8 mouse cellular contexts compared by ENCODE assay signal in genomic region chrX:140541711-140542473, GRCm38 (mm10). TPM values are rescaled to one million over a fixed set of nuclear protein-coding genes. Genes with fewer than 3 reads are reported as not detected.
DNase-seq lines count a peak whose midpoint lies in the region; ATAC-seq and TF ChIP-seq lines count a peak whose summit lies in the region.

No protein-coding gene starts in this region.

- peak overlapping the region; percentile 84 for H3K4me3 ChIP-seq in bone marrow, adult 2 months (replicated peaks; ENCODE audit: control insufficient read depth, low read depth, low read length)
- peak overlapping the region; percentile 47 for H3K4me3 ChIP-seq in hindbrain, embryonic 13.5 days
- H3K4me3 ChIP-seq in limb, embryonic 14.5 days (replicated peaks; ENCODE audit: low read length) = peak overlapping the region; percentile 47
- H3K4me3 ChIP-seq in midbrain, postnatal 0 days (ENCODE audit: low read depth, low read length) = peak overlapping the region; percentile 45

- no peak for TF ChIP-seq POLR2A in bone marrow, adult 2 months (IDR thresholded peaks at IDR 0.05; ENCODE audit: borderline replicate concordance, control insufficient read depth, low read depth, low read length)
- no peak for TF ChIP-seq POLR2A in limb, embryonic 14.5 days (IDR thresholded peaks at IDR 0.05; ENCODE audit: borderline replicate concordance, extremely low read depth, insufficient read depth, insufficient read length)

- TF ChIP-seq CTCF in bone marrow, adult 2 months (IDR thresholded peaks at IDR 0.05; ENCODE audit: control insufficient read depth, insufficient read depth, low read length) = no peak
- TF ChIP-seq CTCF in midbrain, postnatal 0 days (IDR thresholded peaks at IDR 0.05) = no peak

- peak overlapping the region; percentile 76 for H3K9ac ChIP-seq in hindbrain, embryonic 13.5 days
- peak overlapping the region; percentile 64 for H3K9ac ChIP-seq in limb, embryonic 14.5 days (ENCODE audit: low read depth, low read length, severe bottlenecking)
- peak overlapping the region; percentile 67 for H3K9ac ChIP-seq in midbrain, postnatal 0 days (replicated peaks; ENCODE audit: low read length, poor library complexity, severe bottlenecking)

- no peaks in the 10 kb centered on the region for H3K36me3 ChIP-seq in hindbrain, embryonic 13.5 days
- H3K36me3 ChIP-seq in limb, embryonic 14.5 days (ENCODE audit: control insufficient read depth, insufficient read depth, low read length) = no peaks in the 10 kb centered on the region; the same call in 1 of the 2 replicates
- no peaks in the 10 kb centered on the region for H3K36me3 ChIP-seq in midbrain, postnatal 0 days (ENCODE audit: insufficient read depth, low read length)

- H3K27me3 ChIP-seq in hindbrain, embryonic 13.5 days = peaks cover 66% of the 10 kb centered on the region
- no peaks in the 10 kb centered on the region for H3K27me3 ChIP-seq in limb, embryonic 14.5 days (ENCODE audit: control insufficient read depth, insufficient read depth, low read length)
- H3K27me3 ChIP-seq in midbrain, postnatal 0 days (ENCODE audit: insufficient read depth, low read length) = peaks cover 5% of the 10 kb centered on the region; the same call in 1 of the 2 replicates

- ATAC-seq in erythroblast, adult 5-6 weeks (replicated peaks; ENCODE audit: low FRiP score, poor library complexity, severe bottlenecking) = 0 out of 2 replicates have a peak, but pooled peaks have one; percentile 25
- peak; percentile 43 for ATAC-seq in hindbrain, embryonic 13.5 days (ENCODE audit: low FRiP score)
- peak; percentile 64 for ATAC-seq in limb, embryonic 14.5 days (ENCODE audit: low FRiP score, low read depth)
- peak; percentile 39 for ATAC-seq in midbrain, postnatal 0 days (ENCODE audit: low FRiP score)

- peak overlapping the region; percentile 62 for H3K4me2 ChIP-seq in hindbrain, embryonic 13.5 days
- H3K4me2 ChIP-seq in limb, embryonic 14.5 days (replicated peaks; ENCODE audit: low read depth, low read length, severe bottlenecking) = peak overlapping the region; percentile 49
- H3K4me2 ChIP-seq in midbrain, postnatal 0 days (ENCODE audit: low read depth, low read length, poor library complexity, severe bottlenecking) = peak overlapping the region; percentile 53

- no peaks in the 10 kb centered on the region; the same call in 1 of the 2 replicates for H3K4me1 ChIP-seq in bone marrow, adult 2 months (ENCODE audit: control insufficient read depth, insufficient read depth, low read length)
- H3K4me1 ChIP-seq in hindbrain, embryonic 13.5 days (replicated peaks) = peaks cover 17% of the 10 kb centered on the region
- no peaks in the 10 kb centered on the region for H3K4me1 ChIP-seq in limb, embryonic 14.5 days (ENCODE audit: control insufficient read depth, insufficient read depth, low read length)
- no peaks in the 10 kb centered on the region for H3K4me1 ChIP-seq in midbrain, postnatal 0 days (ENCODE audit: insufficient read depth, low read length)

- WGBS in bone marrow, adult 2 months = 18% methylated on average over 10 of the region's 10 CpGs
- 17% methylated on average over 10 of the region's 10 CpGs for WGBS in hindbrain, embryonic 13.5 days
- 16% methylated on average over 10 of the region's 10 CpGs for WGBS in limb, embryonic 14.5 days
- WGBS in midbrain, postnatal 0 days = 26% methylated on average over 10 of the region's 10 CpGs

- peak; percentile 29 for DNase-seq in gastrocnemius, postnatal 10 days
- DNase-seq in gastrocnemius, adult 8-10 months (ENCODE audit: low spot score in 2 of 2) = no peak
- DNase-seq in limb, embryonic 14.5 days (ENCODE audit: low spot score) = no peak
- peak; percentile 11 for DNase-seq in midbrain, postnatal 0 days (ENCODE audit: low spot score)
- DNase-seq in thymus, postnatal 25 days = peak; percentile 47

- no peaks in the 10 kb centered on the region for H3K9me3 ChIP-seq in hindbrain, embryonic 13.5 days
- no peaks in the 10 kb centered on the region for H3K9me3 ChIP-seq in limb, embryonic 14.5 days (ENCODE audit: control insufficient read depth, low read length)
- H3K9me3 ChIP-seq in midbrain, postnatal 0 days (ENCODE audit: low read length) = no peaks in the 10 kb centered on the region

- peak overlapping the region; percentile 99 for H3K27ac ChIP-seq in bone marrow, adult 2 months (ENCODE audit: control insufficient read depth, insufficient read depth, low read depth, low read length, poor library complexity)
- H3K27ac ChIP-seq in hindbrain, embryonic 13.5 days = peak overlapping the region; percentile 89
- H3K27ac ChIP-seq in limb, embryonic 14.5 days (replicated peaks; ENCODE audit: low read depth, low read length) = peak overlapping the region; percentile 84
- H3K27ac ChIP-seq in midbrain, postnatal 0 days (ENCODE audit: low read depth, low read length) = peak overlapping the region; percentile 82

RNA-seq across cellular contexts. Expression of gene Tsc22d3, which starts 58.6 kb away (rescaled TPM):
- 100 to 1,000 TPM; 105 to 153 TPM for total RNA-seq in gastrocnemius, postnatal 10 days (2021)
- 100 to 1,000 TPM; 249 to 357 (median 312) TPM for total RNA-seq in gastrocnemius, adult 8-10 months (2022)
- 51.1 and 59.6 TPM in 2 replicates for polyA plus RNA-seq in bone marrow, adult 2 months (2011; ENCODE audit: insufficient read depth, insufficient read length, low replicate concordance, missing spikeins)
- 12.7 and 16.1 TPM in 2 replicates for total RNA-seq in erythroblast, adult 5-6 weeks (2015; ENCODE audit: low replicate concordance)
- 12.3 and 14.6 TPM in 2 replicates for total RNA-seq in erythroblast, adult 5-6 weeks (2017; ENCODE audit: low replicate concordance)
- polyA plus RNA-seq in hindbrain, embryonic 13.5 days (2015; fragmentation: Nextera tagmentation; extraction: Ambion mirVana) = 121 and 127 TPM in 2 replicates
- 52.9 and 57.5 TPM in 2 replicates for polyA plus RNA-seq in limb, embryonic 14.5 days (2012; rRNA removed)
- 96.0 and 104 TPM in 2 replicates for polyA plus RNA-seq in limb, embryonic 14.5 days (2014; fragmentation: Nextera tagmentation; extraction: Ambion mirVana)
- total RNA-seq in midbrain, postnatal 0 days (2014; rRNA removed) = 104 and 116 TPM in 2 replicates
- polyA plus RNA-seq in midbrain, postnatal 0 days (2015; fragmentation: Nextera tagmentation; extraction: Ambion mirVana) = 105 and 115 TPM in 2 replicates

Comparison
In these comparisons a context has a peak if more than half of its experiments do, and no peak if none do; other contexts are left out.
1. DNase-seq: peak in gastrocnemius, postnatal 10 days (single experiment), midbrain, postnatal 0 days (single experiment) and thymus, postnatal 25 days (single experiment); none in gastrocnemius, adult 8-10 months (0 of 2) and limb, embryonic 14.5 days (single experiment).
2. Peak in every context shown above with its lines, with median percentiles within 50 percentile points of each other: H3K27ac ChIP-seq, H3K4me3 ChIP-seq, ATAC-seq, H3K4me2 ChIP-seq and H3K9ac ChIP-seq.